Mouse (Mus musculus) T-cell, adult 2 months (primary cell): ENCODE measurements around the gene Fbln1.

Experiments
- DNase-seq: peaks from one replicate; pipeline ENCODE4 v3.0.0; 2022; ENCODE audit warnings: low spot score

Gene Fbln1

GRCm38 (mm10) chr15:85206703-85207075, 940 bp downstream of the Fbln1 start:
- no peak for DNase-seq

GRCm38 (mm10) chr15:85207081-85207480, 1.3 kb downstream of the Fbln1 start:
- no peak for DNase-seq

GRCm38 (mm10) chr15:85207763-85208162, 2.0 kb downstream of the Fbln1 start:
- no peak for DNase-seq

GRCm38 (mm10) chr15:85208332-85208731, 2.6 kb downstream of the Fbln1 start:
- peak; percentile 44 for DNase-seq

GRCm38 (mm10) chr15:85209341-85209740, 3.6 kb downstream of the Fbln1 start:
- no peak for DNase-seq

- DNase-seq: no peak
Measured at GRCm38 (mm10) chr15:85210686-85211085, 4.9 kb downstream of the Fbln1 start.

DNA sequence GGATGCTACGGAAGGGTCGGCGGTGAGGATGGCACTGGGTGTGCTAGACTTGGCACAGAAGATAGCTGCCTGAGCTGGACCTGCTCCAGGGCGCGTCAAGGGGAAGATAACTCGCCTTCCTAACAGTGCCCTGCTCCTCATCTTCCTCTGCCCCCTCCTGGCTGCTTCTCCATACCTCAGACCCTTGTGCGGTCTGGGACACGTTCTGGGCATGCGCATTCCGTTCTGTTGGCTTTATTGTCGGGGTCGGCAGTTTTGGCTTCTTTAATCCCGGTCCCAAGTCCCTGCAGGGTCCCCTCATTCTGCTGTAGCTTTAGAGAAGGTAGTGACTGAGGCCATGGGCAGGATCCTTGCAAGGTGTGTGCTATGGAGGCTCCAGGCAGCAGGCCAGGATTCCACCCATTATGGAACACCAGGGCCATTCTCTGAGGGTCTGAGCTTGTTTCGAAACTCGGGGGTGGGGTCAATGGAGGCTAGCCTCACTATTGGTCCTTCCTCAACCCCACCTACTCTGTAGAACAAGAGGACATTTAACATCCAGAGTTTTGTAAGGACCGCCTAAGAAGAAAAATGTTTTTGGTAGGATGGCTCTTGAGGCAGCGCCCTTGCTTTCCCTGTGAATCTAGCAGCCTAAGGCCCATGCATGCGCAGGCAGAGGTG, 5.5 kb downstream of the Fbln1 start:
- DNase-seq: no peak

DNA sequence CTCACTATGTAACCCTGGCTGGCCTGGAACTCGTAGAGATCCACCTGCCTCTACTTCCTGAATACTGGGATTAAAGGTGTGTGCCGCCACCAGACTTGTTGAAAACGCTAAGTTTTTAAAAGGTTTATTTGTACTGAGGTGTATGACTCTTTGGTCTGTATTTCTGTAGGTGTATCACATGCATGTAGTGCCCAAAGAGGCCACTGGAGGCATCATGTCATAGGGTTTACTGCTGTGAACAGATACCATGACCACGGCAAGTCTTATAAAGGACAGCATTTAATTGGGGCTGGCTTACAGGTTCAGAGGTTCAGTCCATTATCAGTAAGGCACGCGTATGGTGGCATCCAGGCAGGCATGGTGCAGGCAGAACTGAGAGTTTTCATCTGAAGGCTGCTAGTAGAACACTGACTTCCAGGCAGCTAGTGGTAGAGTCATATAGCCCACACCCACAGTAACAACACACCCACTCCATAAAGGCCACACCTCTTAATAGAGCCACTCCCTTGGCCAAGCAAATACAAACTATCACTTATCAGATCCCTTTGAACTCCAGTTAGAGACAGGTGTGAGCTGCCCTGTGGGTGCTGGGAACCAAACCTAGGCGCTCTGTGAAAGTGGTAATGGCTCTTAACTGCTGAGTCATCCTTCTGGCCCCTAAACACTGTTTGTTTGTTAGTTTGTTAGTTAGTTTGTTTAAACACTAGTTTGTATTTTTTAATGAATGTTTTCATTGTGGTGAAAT, 10.5 kb downstream of the Fbln1 start:
- no peak for DNase-seq

DNA sequence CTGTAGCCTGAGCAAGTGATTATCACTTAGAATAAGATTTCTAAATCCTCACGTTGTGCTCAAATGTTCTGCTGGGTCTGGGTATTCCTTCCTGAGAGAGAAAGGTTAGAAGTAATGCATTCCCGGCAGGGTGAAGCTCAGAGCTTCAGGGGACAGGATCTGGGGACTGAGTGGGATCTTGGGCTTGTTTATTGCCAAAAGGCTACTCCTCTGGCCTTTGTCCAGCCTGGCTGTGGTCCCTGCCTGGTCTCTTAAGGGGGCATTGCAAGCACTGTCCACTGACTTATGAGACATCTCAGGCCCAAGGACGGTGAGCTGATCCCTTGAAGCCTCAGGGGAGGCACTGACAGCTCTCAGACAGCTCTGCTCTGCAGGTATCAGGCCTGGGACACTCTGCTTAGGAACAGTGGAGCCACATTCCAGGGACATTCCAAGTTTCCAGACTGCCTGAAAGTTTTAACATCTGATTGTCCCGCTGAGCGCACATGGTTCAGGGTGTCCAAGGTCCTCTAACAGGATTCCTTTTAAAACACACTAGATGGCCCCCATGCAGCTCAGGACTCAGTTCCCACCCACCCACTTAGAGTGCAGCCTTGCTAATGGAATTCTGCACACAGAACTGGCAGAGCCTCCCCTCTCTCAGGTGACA, 13.0 kb downstream of the Fbln1 start:
- no peak for DNase-seq

DNA sequence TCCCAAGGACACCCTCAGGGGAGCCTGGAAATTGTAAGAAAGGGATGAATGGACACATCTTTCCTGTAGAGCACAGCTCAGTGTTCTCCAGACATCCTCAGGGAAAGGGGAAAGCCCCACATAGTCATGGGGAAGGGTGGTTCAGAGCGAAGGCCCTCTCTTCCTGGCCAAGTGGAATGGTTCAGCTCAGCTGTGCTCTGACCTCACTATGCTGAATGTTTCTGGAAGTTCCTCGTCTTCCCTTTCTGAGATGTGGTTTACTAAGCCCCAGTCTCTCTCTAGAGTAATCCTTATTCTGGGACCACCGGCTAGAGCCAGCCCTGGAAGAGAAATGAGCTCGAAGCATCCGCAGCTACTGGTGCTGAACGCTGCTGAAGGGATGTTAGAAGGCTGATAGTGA, 14.6 kb downstream of the Fbln1 start:
- no peak for DNase-seq

DNA sequence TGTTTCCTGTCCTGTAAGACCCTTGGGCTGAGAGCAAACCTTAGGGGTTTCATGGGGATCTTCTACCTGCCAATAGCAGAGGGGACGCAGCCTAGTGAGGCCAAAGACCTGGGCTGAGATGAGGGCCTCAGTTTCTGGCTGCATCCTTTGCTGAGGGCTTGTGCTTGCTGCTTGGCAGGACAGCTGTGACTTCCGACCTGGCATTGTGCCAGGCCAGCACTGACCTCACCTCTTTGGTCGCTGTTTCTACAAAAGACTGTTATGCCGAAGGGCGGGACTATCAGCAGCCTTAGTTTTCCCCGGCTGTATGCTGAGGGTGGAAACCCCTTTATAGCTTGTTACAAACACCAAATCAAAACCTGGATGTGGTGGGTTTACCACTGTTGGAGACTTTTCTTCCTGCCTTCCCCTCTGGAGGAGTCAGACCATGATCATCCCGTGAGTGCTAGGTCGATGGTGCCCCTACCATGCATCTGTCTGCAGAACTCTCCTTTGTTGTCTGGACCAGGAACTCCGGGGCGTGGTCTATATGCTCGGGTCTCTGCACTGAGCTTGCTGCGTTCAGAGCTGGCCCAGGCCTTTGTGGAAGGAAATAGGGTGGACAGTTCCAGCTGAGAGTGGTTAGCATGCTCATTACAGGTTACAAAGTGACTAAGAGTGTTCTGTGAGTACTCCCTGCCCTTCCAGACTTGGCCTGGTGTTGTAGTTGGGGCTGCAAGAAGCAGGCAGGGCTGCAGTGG, 15.5 kb downstream of the Fbln1 start:
- no peak for DNase-seq

DNA sequence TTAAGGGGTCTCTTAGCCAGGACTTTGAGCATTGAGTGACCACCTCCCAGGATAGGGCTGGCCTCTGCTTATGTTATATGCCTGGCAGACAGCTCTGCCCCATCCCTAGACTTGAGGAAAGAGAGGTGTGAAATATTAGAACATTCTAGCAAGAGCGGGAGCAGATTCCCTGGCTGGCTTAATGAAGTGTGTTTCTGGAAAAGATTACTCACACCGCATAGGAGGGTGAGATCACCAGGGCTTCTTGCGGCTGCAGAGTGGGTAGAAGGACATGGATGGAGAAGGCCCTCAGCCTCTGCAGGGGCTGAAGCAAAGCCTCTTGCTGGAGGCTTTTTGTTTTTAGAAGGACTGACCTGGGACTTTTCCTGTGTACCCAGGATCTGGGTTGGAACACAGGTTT, 19.9 kb downstream of the Fbln1 start:
- no peak for DNase-seq

DNA sequence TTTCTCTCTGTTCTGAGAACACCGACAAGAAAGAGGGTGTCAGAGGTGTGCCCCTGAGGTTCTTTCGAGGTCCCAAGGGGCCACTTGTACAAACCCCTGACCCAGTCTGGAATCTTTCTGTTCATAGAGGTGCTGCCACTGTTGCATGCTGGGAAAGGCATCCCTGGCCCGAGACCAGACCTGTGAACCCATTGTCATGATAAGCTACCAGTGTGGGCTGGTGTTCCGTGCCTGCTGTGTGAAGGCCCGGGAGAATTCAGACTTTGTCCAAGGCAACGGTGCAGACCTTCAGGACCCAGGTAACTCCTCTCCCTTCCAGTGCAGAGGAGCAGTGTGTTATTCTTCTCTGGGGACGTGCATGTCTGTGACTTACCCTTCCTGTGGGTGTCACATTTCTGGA, 21.1 kb downstream of the Fbln1 start:
- no peak for DNase-seq

DNA sequence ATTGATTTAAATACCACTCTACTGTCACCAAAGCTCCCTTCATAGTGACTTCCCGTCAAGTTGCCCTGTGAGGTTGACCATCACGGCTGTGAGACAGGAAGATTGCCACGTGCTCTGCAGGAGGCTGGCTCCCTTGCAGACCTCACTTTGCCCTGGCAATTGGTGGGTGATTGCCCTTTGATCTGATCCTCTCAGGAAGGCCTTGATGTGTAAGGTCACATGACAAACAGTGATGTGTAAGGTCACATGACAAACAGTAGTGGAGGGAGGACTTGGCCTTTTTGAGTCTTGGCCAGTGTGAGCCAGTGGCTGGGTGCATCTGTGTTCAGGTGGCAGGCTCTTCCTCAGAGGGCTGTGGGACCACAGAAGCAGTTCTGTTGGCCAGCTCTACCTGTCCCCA, 22.8 kb downstream of the Fbln1 start:
- DNase-seq: no peak

- no peak for DNase-seq
Measured at GRCm38 (mm10) chr15:85229960-85230535, 24.3 kb downstream of the Fbln1 start.

DNA sequence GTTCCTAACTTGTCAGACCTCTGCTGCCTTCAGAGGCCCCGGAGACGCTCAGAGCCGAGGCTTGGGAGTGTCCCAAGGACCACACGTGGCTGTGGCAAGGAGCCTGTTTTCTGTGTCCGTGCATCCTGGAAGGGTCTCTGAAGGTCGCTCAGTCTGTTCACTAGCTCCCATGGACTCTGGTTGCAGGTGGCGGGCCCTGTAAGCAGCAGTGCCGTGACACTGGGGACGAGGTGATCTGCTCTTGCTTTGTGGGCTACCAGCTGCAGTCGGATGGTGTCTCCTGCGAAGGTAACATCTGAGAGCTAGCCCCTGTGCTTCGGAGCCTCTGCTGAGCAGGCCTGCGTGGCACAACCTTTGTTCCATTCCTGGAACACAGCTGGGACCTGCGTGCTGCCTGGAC, 24.9 kb downstream of the Fbln1 start:
- DNase-seq: no peak

DNA sequence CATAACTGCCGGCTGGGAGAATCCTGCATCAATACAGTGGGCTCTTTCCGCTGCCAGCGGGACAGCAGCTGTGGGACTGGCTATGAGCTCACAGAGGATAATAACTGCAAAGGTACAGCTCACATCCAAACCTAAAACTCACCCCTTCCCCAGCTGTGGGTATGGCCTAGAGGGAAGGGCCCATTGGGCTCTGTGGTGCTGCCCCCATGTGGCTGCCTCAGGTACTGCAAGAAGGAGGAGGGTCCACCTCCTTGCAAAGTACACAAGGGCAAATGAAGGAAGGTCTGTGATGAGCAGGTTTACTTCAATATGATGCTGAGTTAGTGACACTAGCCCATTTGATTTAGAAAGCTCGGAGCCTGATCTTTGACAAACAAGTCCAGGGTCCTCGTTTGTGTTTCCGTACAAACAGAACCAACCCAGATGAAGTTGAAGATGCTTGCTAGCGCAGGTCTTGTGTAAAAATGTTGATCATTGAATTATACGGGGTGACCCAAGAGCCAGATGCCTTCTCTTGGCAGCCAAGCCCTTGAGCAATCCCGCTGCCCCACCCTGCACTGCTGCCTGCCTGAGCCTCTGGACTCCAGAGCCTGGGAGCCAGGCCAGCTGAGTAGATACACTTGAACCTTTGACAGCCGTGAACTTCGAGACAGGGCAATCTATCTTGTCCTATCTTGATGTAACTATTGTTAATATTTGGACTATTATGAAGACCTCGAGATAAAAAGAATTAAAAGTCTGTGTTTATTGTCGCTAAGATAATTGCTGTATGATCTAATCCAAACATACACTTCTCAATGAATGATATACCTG, 25.9 kb downstream of the Fbln1 start:
- DNase-seq: peak; percentile 39

DNA sequence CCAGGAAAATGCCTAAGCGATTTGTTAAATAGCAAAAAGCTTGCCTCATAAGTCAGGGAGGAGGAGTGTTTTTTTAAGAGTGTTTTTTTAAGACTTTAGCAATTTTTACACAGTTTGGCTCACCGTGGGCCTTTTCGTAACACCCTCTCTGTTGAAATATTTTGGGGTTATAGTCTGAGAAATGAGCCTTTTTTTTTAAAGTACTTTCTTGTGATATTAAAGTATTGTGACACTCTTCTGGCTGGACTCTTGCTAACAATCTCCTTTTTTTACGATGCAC, 26.4 kb downstream of the Fbln1 start:
- DNase-seq: no peak

DNA sequence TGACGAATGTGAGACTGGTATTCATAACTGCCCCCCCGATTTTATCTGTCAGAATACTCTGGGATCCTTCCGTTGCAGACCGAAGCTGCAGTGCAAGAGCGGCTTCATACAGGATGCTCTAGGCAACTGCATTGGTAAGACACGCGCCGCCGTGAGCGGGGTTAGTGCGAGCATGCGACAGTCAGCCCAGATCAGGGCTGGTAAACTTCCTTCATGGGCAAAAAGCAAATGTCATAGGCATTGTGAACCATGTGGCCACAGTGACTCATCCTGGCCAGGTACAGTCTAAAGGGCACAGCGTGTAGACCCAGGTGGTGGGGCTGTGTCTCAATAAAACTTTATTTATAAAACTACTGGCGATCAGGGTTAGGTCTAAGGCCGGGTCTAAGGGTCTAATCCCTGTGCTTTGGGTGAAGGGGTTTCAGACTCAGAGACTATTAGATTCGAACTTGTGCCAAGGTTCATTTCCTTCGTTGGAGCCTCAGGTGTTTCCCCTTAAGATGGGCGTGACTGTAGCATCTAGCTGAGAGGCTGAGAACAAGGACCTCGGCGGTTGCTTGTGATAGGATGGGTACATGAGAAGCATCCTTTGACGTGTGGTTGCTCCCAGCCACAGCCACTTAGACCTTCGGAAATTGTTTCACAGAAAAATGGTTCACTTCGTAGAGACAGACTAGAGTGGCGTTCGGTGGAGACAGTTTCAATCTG, 26.9 kb downstream of the Fbln1 start:
- peak; percentile 78 for DNase-seq

GRCm38 (mm10) chr15:85233251-85233611, 27.5 kb downstream of the Fbln1 start:
- DNase-seq: peak; percentile 77

GRCm38 (mm10) chr15:85233690-85234089, 27.9 kb downstream of the Fbln1 start:
- DNase-seq: no peak
